Mouse (Mus musculus): ENCODE measurements around the gene Wnt1. TPM values are rescaled to one million over a fixed set of nuclear protein-coding genes. Genes with fewer than 3 reads are reported as not detected.

The Wnt1 gene
- polyA plus RNA-seq, 1 experiment, result not detected

- Histone ChIP-seq H3K27ac (ENCODE audit: insufficient read depth, low read length) (no peak overlapping the region), H3K9ac (ENCODE audit: low read depth, poor library complexity, severe bottlenecking) (no peak overlapping the region), H3K9me3 (replicated peaks; ENCODE audit: control insufficient read depth, insufficient read depth, low read length, poor library complexity, severe bottlenecking) (no peaks in the 10 kb centered on the region), H3K4me3 (ENCODE audit: low read depth, low read length) (no peak overlapping the region), H3K27me3 (ENCODE audit: control insufficient read depth, insufficient read depth, low read length, poor library complexity, severe bottlenecking) (no peaks in the 10 kb centered on the region), H3K36me3 (ENCODE audit: control insufficient read depth, insufficient read depth, low read length, poor library complexity, severe bottlenecking) (no peaks in the 10 kb centered on the region; the same call in 1 of the 2 replicates), H3K4me1 (ENCODE audit: control insufficient read depth, insufficient read depth, low read length) (no peaks in the 10 kb centered on the region)
- TF ChIP-seq CTCF (IDR thresholded peaks at IDR 0.05; ENCODE audit: low read depth, low read length), result no peak
- TF ChIP-seq POLR2A (IDR thresholded peaks at IDR 0.05; ENCODE audit: insufficient read depth, low read length), result no peak
- TF ChIP-seq EP300 (IDR thresholded peaks at IDR 0.05; ENCODE audit: insufficient read depth, low read depth, low read length), result no peak
These were observed 23.2 kb downstream of the Wnt1 start for GRCm38 (mm10) chr15:98812741-98813424.

GRCm38 (mm10) chr15:98818171-98818570 lies 28.5 kb downstream of the Wnt1 start:
- Histone ChIP-seq H3K9ac (ENCODE audit: low read depth, poor library complexity, severe bottlenecking) (no peak overlapping the region), H3K27ac (ENCODE audit: insufficient read depth, low read length) (no peak overlapping the region), H3K4me1 (ENCODE audit: control insufficient read depth, insufficient read depth, low read length) (no peaks in the 10 kb centered on the region), H3K27me3 (ENCODE audit: control insufficient read depth, insufficient read depth, low read length, poor library complexity, severe bottlenecking) (no peaks in the 10 kb centered on the region), H3K4me3 (ENCODE audit: low read depth, low read length) (no peak overlapping the region), H3K36me3 (ENCODE audit: control insufficient read depth, insufficient read depth, low read length, poor library complexity, severe bottlenecking) (no peaks in the 10 kb centered on the region; the same call in 1 of the 2 replicates), H3K9me3 (replicated peaks; ENCODE audit: control insufficient read depth, insufficient read depth, low read length, poor library complexity, severe bottlenecking) (no peaks in the 10 kb centered on the region)
- no peak for TF ChIP-seq CTCF (IDR thresholded peaks at IDR 0.05; ENCODE audit: low read depth, low read length)
- TF ChIP-seq EP300 (IDR thresholded peaks at IDR 0.05; ENCODE audit: insufficient read depth, low read depth, low read length), result no peak
- TF ChIP-seq POLR2A (IDR thresholded peaks at IDR 0.05; ENCODE audit: insufficient read depth, low read length), result no peak

DNA sequence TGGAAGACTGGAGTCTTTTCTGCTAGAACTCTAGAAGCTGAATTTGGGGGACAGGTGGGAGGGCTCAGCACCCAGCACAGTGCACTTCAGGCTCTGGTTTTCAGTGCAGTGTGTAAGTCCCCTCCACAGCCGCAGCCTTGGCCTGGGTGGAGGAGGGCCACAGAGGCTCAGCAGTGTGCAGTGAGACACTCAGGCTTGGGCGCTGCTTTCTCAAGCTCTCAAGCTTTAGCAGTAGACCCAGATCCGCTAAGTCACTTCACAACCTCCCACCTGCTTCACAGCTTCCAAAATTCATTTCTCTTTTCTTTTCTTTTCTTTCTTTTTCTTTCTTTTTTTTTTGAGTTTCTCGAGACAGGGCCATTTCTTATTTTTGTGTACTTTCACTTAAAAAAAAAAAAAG lies 31.3 kb downstream of the Wnt1 start:
- Histone ChIP-seq H3K27ac (ENCODE audit: insufficient read depth, low read length) (no peak overlapping the region), H3K9me3 (replicated peaks; ENCODE audit: control insufficient read depth, insufficient read depth, low read length, poor library complexity, severe bottlenecking) (no peaks in the 10 kb centered on the region), H3K4me3 (ENCODE audit: low read depth, low read length) (no peak overlapping the region), H3K9ac (ENCODE audit: low read depth, poor library complexity, severe bottlenecking) (no peak overlapping the region), H3K36me3 (ENCODE audit: control insufficient read depth, insufficient read depth, low read length, poor library complexity, severe bottlenecking) (no peaks in the 10 kb centered on the region), H3K4me1 (ENCODE audit: control insufficient read depth, insufficient read depth, low read length) (no peaks in the 10 kb centered on the region), H3K27me3 (ENCODE audit: control insufficient read depth, insufficient read depth, low read length, poor library complexity, severe bottlenecking) (no peaks in the 10 kb centered on the region)
- TF ChIP-seq POLR2A (IDR thresholded peaks at IDR 0.05; ENCODE audit: insufficient read depth, low read length), result no peak
- TF ChIP-seq CTCF (IDR thresholded peaks at IDR 0.05; ENCODE audit: low read depth, low read length), result no peak
- TF ChIP-seq EP300 (IDR thresholded peaks at IDR 0.05; ENCODE audit: insufficient read depth, low read depth, low read length), result no peak

DNA sequence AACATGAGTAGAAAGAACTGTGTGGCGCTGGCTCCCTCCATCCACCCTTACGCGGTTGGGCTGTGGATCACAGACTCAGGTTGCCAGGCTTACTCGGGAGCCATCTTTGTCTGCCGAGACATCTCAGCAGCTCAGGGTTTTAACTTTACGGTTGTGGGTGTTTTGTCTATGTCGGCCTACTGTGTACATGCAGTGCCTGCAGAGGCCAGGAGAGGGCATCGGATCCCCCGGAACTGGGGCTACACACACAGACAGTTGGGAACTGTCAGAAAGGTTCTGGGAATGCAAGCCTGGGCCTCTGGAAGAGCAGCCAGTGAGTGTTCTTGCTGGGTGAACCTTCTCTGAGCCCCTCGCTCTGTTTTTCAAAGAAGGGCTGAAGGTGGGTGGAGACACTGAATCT lies 31.7 kb downstream of the Wnt1 start:
- H3K4me3 ChIP-seq (ENCODE audit: low read depth, low read length), result 0 out of 2 replicates have a peak overlapping the region, but pooled peaks have one; percentile 8
- H3K9me3 ChIP-seq (replicated peaks; ENCODE audit: control insufficient read depth, insufficient read depth, low read length, poor library complexity, severe bottlenecking), result no peaks in the 10 kb centered on the region
- H3K27me3 ChIP-seq (ENCODE audit: control insufficient read depth, insufficient read depth, low read length, poor library complexity, severe bottlenecking), result no peaks in the 10 kb centered on the region
- no peaks in the 10 kb centered on the region for H3K36me3 ChIP-seq (ENCODE audit: control insufficient read depth, insufficient read depth, low read length, poor library complexity, severe bottlenecking)
- TF ChIP-seq EP300 (IDR thresholded peaks at IDR 0.05; ENCODE audit: insufficient read depth, low read depth, low read length), result no peak
- TF ChIP-seq CTCF (IDR thresholded peaks at IDR 0.05; ENCODE audit: low read depth, low read length), result peak; percentile 79
- no peak overlapping the region for H3K9ac ChIP-seq (ENCODE audit: low read depth, poor library complexity, severe bottlenecking)
- no peak overlapping the region for H3K27ac ChIP-seq (ENCODE audit: insufficient read depth, low read length)
- no peaks in the 10 kb centered on the region for H3K4me1 ChIP-seq (ENCODE audit: control insufficient read depth, insufficient read depth, low read length)

- Histone ChIP-seq H3K9me3 (replicated peaks; ENCODE audit: control insufficient read depth, insufficient read depth, low read length, poor library complexity, severe bottlenecking) (no peaks in the 10 kb centered on the region), H3K36me3 (ENCODE audit: control insufficient read depth, insufficient read depth, low read length, poor library complexity, severe bottlenecking) (no peaks in the 10 kb centered on the region), H3K27me3 (ENCODE audit: control insufficient read depth, insufficient read depth, low read length, poor library complexity, severe bottlenecking) (no peaks in the 10 kb centered on the region), H3K9ac (ENCODE audit: low read depth, poor library complexity, severe bottlenecking) (no peak overlapping the region), H3K4me1 (ENCODE audit: control insufficient read depth, insufficient read depth, low read length) (no peaks in the 10 kb centered on the region), H3K27ac (ENCODE audit: insufficient read depth, low read length) (no peak overlapping the region), H3K4me3 (ENCODE audit: low read depth, low read length) (no peak overlapping the region)
- TF ChIP-seq EP300 (IDR thresholded peaks at IDR 0.05; ENCODE audit: insufficient read depth, low read depth, low read length) (no peak), POLR2A (IDR thresholded peaks at IDR 0.05; ENCODE audit: insufficient read depth, low read length) (no peak), CTCF (IDR thresholded peaks at IDR 0.05; ENCODE audit: low read depth, low read length) (no peak)
These were observed 32.5 kb downstream of the Wnt1 start for GRCm38 (mm10) chr15:98822147-98822546.

DNA sequence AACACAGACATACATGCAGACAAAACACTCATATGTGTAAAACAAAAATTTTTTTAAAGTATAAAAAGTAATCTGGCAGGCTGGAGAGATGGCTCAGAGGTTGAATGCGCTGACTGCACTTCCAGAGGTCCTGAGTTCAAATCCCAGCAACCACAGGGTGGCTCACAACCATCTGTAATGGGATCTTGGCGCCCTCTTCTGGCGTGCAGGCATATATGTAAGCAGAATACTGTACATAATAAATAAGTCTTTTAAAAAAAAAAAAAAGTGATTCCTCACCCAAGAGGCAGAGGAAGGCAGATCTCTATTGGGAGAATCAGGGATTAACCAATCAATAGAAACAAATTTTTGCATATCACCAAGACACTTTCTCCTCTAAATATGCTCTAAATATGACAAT lies 33.8 kb downstream of the Wnt1 start:
- TF ChIP-seq CTCF (IDR thresholded peaks at IDR 0.05; ENCODE audit: low read depth, low read length) (peak; percentile 53), EP300 (IDR thresholded peaks at IDR 0.05; ENCODE audit: insufficient read depth, low read depth, low read length) (no peak), POLR2A (IDR thresholded peaks at IDR 0.05; ENCODE audit: insufficient read depth, low read length) (no peak)
- Histone ChIP-seq H3K9ac (ENCODE audit: low read depth, poor library complexity, severe bottlenecking) (no peak overlapping the region), H3K9me3 (replicated peaks; ENCODE audit: control insufficient read depth, insufficient read depth, low read length, poor library complexity, severe bottlenecking) (no peaks in the 10 kb centered on the region), H3K27ac (ENCODE audit: insufficient read depth, low read length) (no peak overlapping the region), H3K36me3 (ENCODE audit: control insufficient read depth, insufficient read depth, low read length, poor library complexity, severe bottlenecking) (no peaks in the 10 kb centered on the region), H3K4me3 (ENCODE audit: low read depth, low read length) (no peak overlapping the region), H3K27me3 (ENCODE audit: control insufficient read depth, insufficient read depth, low read length, poor library complexity, severe bottlenecking) (no peaks in the 10 kb centered on the region), H3K4me1 (ENCODE audit: control insufficient read depth, insufficient read depth, low read length) (no peaks in the 10 kb centered on the region)

All from ES-Bruce4 (cell line).